Mouse (Mus musculus): ENCODE measurements around the gene Clic1. TPM values are rescaled to one million over a fixed set of nuclear protein-coding genes. Genes with fewer than 3 reads are reported as not detected.
"Not testable (repeated sequence)": the region's sequence is repeated elsewhere in the genome, so short reads cannot be mapped to it uniquely, and the experiment has no call there.

Gene Clic1
- total RNA-seq, 2 experiments from 2014 or later = 95.6 to 105 TPM

DNA sequence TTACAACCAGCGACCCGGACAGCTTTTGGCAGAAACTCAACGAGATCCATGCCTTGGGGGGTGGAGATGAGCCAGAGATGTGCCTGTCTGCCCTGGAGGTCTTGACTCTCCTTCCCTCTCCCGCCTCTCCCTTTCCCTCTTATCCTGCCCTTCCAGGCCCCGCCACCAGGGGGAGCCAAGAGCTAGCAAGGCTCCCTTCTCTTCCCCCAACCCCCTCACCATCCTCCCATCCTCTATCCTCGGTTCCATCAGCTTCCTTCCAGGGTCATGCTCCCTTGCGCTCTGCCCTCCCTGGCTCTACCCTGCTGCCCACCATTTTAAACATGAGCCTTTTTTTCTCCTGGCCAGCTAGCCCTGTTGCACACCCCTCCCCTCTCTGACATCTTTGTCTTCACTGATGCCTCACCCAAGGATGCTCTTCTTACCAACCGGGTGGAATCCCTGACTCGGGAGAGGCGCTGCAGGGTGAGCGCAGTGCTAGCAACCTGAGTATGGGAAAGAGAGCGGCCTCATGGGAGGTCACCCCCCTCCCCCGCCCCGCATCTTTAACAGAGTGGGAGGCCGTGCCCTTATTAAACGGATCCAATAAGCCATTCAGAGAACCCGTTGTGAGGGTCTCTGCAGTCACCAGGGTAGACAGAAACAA lies 28.5 kb upstream of the Clic1 start:
- peak; percentile 95 for DNase-seq

- DNase-seq = no peak
Measured at GRCm38 (mm10) chr17:35021842-35022477, 27.8 kb upstream of the Clic1 start.

- no peak for DNase-seq
Measured at GRCm38 (mm10) chr17:35022541-35023060, 27.2 kb upstream of the Clic1 start.

DNA sequence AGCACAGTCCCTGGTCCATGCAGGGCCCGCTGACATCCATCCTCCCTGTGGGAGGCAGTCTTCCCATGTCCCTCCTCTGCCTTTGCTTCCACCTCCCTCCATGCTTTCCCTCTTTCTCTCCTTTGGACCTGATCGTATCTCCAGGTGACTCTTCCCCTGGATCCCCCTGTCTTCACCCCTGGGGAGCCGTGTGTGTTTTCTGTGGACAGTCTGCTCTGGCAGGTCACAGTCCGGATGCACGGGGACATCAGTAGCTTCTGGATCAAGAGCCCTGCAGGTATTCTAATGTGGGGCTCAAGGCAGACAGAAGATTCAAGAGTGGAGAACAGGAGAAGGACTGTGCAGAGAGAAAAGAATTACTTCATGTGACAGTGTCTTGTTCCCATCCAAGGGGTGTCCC lies 26.5 kb upstream of the Clic1 start:
- no peak for DNase-seq

- DNase-seq = no peak
Measured at GRCm38 (mm10) chr17:35023756-35024155, 26.0 kb upstream of the Clic1 start.

- no peak for DNase-seq
Measured at GRCm38 (mm10) chr17:35024261-35024660, 25.5 kb upstream of the Clic1 start.

GRCm38 (mm10) chr17:35024691-35025488 lies 24.9 kb upstream of the Clic1 start:
- DNase-seq = no peak

- no peak for DNase-seq
Measured at GRCm38 (mm10) chr17:35026206-35026605, 23.6 kb upstream of the Clic1 start.

DNA sequence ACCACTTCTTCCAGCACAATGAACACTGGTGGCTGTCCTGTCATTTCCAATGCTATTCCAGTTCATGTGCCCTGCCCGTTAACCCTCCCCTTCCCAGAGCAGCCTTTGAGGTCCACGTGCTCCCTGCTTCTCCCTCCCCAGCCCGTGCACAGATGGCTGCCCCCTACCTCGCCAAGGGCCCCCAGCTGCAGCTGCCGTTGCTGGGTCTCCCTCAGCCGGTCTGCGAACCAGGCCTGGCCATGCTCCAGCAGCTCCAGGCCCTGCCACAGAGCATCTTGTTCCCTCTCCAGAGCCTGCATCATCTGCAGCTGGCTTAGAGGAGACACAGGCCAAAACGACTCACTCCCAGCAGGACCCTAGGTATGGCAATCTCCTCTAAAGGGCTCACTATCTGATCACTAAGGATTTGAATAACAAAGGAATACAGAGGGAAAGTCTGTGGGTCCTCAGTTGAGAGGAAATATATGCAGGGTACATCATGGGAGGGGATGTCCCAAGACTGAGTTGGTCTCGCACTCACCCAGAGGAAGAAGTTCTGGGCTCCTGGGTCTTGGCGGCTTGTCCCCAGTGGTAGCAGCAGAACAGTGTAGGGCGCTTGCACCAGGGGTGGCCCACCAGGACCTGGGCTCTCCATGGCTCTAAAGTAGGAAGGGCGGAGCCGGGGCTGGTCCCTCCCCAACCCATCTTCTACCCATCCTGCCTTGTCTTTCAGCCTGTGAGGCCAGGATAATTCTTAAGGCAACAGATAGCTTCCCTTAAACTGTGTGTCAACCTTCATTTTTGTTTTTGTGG lies 22.3 kb upstream of the Clic1 start, which contains the start of gene Sapcd1:
Gene Sapcd1, minus strand, starts transcription at position 740 of the 792 bp plus-strand sequence.
- no peak for DNase-seq

GRCm38 (mm10) chr17:35028315-35028714 lies 21.5 kb upstream of the Clic1 start:
- no peak for DNase-seq

- DNase-seq = no peak
Measured at GRCm38 (mm10) chr17:35029691-35030532, 19.9 kb upstream of the Clic1 start.

- DNase-seq = no peak
Measured at GRCm38 (mm10) chr17:35031272-35031671, 18.5 kb upstream of the Clic1 start.

DNA sequence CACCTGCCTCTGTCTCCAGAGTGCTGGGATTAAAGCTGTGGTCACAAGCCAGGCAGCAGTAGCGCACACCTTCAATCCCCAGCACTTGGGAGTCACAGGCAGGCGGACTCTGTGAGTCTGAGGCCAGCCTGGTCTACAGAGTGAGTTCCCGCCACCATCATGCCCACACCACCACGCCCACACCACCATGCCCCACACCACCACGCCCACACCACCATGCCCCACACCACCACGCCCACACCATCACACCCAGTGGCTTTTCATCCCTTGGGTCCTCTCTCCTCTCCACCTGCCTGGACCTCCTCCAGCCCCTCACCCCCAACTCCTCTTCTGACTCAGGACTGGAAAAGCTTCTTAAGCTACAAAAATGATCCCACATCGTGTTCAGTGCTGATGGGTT lies 17.9 kb upstream of the Clic1 start:
- no peak for DNase-seq

GRCm38 (mm10) chr17:35032323-35032870 lies 17.4 kb upstream of the Clic1 start:
- DNase-seq = no peak

DNA sequence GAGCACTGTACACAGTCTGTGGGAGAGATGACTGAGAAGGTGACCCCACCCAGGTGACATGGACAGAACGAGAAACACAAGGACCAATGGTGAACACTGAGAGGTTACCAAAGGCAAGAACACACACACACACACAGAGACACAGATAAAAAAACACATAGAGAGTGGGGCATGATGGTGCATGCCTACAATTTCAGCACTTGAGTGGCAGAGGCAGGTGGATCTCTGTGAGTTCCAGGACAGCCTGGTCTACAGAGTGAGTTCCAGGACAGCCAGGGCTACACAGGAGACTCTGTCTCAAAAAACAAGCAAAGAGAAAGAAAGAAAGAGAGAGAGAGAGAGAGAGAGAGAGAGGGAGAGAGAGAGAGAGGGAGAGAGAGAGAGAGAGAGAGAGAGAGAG lies 16.1 kb upstream of the Clic1 start:
- not testable (repeated sequence) for DNase-seq

DNA sequence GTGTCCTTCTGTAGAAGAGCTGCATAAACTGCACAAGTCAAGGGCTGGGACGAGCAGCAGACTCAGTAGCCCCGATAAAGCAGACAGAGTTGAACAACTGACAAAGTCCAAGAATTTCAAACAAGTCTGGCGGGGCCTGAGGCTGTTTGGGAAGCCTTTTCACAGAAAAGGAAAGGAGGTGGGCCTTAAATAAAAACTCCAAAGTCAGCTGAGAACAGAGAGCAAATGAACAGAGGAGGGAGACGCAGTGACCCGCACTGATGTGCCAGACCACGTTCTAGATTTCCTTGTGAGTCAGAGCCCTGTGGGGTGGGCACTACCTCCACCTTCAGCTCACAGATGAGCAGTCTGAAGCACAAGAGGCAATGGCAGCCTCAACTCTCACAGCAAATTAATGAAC lies 14.9 kb upstream of the Clic1 start:
- DNase-seq = no peak

DNA sequence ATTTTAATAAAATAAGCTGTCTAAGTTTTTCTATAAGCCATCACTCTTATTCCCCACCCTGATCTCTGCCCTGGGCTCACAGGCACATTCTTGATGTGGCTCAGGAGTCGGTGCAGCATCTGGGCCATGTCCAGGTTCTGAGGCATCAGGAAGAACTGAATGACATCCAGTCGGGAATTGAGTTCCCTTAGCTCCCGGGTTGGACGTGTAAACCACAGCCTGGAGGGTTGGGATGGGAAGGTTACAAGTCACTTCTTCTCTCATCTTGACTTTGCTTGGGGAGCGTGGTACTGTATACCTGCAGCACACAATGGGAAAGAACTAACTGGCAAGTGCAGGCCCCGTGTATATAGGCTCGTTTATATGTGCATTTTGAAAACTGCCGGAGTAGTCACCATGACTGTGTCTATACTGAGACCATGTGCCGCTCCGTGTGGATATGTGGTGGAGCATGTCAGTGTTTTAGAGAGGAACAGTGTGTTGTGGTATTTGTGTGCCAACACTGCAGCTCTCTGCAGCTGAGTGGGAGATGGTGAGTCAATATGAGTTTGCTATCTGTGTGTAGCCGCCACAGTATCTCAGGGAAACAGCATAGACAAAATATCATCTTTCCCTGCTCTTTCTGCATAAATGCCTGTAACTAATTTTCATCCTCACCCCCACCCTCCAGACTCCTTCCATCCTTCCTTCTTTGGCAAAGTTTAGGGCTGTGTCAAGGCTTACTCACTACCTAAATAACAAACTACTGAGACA lies 10.5 kb upstream of the Clic1 start:
- DNase-seq = no peak

DNA sequence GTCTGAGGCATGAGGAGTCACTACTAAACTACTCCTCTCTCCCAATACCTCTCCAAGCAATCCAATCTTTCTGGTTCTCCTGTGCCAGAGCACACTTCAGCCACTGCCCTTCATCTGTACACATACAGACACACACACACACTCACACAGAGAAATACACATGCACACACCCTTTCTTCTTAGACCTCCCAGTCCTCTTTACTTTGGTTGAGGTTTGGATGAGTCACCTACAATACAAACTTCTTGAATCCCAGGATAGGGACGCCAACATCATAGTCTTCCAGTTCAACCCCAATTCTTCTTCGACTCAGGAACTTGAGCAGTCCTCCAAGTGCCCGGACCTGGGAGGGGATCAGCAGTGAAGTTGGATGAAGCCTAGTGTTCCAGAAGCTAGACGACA lies 6.0 kb upstream of the Clic1 start:
- DNase-seq = no peak

GRCm38 (mm10) chr17:35044904-35045806 lies 4.6 kb upstream of the Clic1 start:
- no peak for DNase-seq

All from adrenal gland, postnatal 10 days (tissue).